Mouse (Mus musculus) forebrain, postnatal 0 days (tissue): ENCODE results near the gene Gm10518. TPM values are rescaled to one million over a fixed set of nuclear protein-coding genes. Genes with fewer than 3 reads are reported as not detected.
"Not testable (repeated sequence)": the region's sequence is repeated elsewhere in the genome, so short reads cannot be mapped to it uniquely, and the experiment has no call there.

Experiments used
- ATAC-seq: fragments of 200-750 bp; cut with Nextera tagmentation; 2 replicates; pipeline ENCODE4 v1.8.0; 2017; ENCODE audit warnings: mild to moderate bottlenecking, moderate library complexity
- DNase-seq: peaks from one replicate; pipeline ENCODE4 v3.0.0-alpha.2; 2015
- H3K27ac ChIP-seq: fragments of 300-500 bp; sonication (generic); 2 replicates; pipeline ENCODE4 v1.5.1; 2014; ENCODE audit warnings: low read depth, mild to moderate bottlenecking, antibody characterized with exemption, low read length, moderate library complexity, mixed read lengths
- H3K27me3 ChIP-seq: fragments of 300-500 bp; sonication (generic); 2 replicates; pipeline ENCODE4 v1.6.1; 2014; ENCODE audit warnings: mild to moderate bottlenecking, low read length, mixed read lengths; ENCODE audit not compliant: insufficient read depth
- H3K36me3 ChIP-seq: fragments of 300-500 bp; sonication (generic); 2 replicates; pipeline ENCODE4 v1.6.1; 2014; ENCODE audit warnings: mild to moderate bottlenecking, moderate library complexity; ENCODE audit not compliant: insufficient read depth
- H3K4me1 ChIP-seq: fragments of 300-500 bp; sonication (generic); 2 replicates; pipeline ENCODE4 v1.6.1; 2014; ENCODE audit warnings: antibody characterized with exemption; ENCODE audit not compliant: insufficient read depth
- H3K4me2 ChIP-seq: fragments of 300-500 bp; sonication (generic); 2 replicates; pipeline ENCODE4 v1.6.1; 2014; ENCODE audit warnings: low read depth, mild to moderate bottlenecking, moderate library complexity
- H3K4me3 ChIP-seq: fragments of 300-500 bp; sonication (generic); 2 replicates; pipeline ENCODE4 v1.5.1; 2014; ENCODE audit warnings: low read depth, low read length, mixed read lengths
- H3K9ac ChIP-seq: fragments of 300-500 bp; sonication (generic); 2 replicates; pipeline ENCODE4 v1.6.1; 2014; ENCODE audit warnings: mild to moderate bottlenecking
- H3K9me3 ChIP-seq: fragments of 300-500 bp; sonication (generic); 2 replicates; pipeline ENCODE4 v1.6.1; 2016; ENCODE audit warnings: low read length
- CTCF ChIP-seq: sonication (generic); IDR thresholded peaks from 2 replicates; pipeline ENCODE4 v1.5.1; 2016; ENCODE audit warnings: antibody characterized with exemption, control low read depth, low read depth
- WGBS: fragments of 180-500 bp; shearing (Covaris S2); extraction: QIAGEN DNeasy Blood & Tissue Kit; methylation state at CpG from one replicate; pipeline ENCODE4 v1.1.7; 2014; 5-methylcytosine and 5-hydroxymethylcytosine counted together
- polyA plus RNA-seq: library from polyadenylated mRNA; unstranded; fragments of >200 nt; fragmentation: Nextera tagmentation; extraction: Ambion mirVana; gene quantifications from 2 replicates; pipeline ENCODE4 v1.2.1, GENCODE M21; 2015
- total RNA-seq: library from RNA; depleted of rRNA; stranded (reverse); fragments of >200 nt; gene quantifications from 2 replicates; pipeline ENCODE4 v1.2.3, GENCODE M21; 2014

Gm10518 gene
- total and polyA plus RNA-seq, 2 experiments from 2014 or later: not detected

DNA sequence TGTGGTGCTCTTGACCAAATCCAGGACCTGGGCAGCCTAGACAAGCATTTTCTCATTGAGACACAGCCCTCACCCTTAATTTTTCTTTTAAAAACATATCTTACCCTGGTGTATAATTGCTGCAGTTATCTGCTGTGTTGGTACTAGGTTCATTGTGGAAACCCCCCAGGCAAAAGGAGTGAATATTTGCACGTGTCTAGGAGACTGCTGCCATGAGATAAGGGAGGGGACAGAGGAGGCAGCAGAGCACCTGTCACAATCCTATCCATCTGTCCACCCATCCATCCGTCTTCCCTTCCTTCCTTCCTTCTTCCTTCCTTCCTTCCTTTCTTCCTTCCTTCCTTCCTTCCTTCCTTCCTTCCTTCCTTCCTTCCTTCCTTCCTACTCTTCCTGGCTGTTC, 10.2 kb downstream of the Gm10518 start:
- H3K9ac ChIP-seq: no peak overlapping the region
- H3K4me2 ChIP-seq: no peak overlapping the region
- DNase-seq: no peak
- no peak overlapping the region for H3K4me3 ChIP-seq
- no peaks in the 10 kb centered on the region; the same call in 1 of the 2 replicates for H3K9me3 ChIP-seq
- no peaks in the 10 kb centered on the region for H3K36me3 ChIP-seq
- 56% methylated on average over 2 of the region's 2 CpGs for WGBS
- no peak overlapping the region for H3K27ac ChIP-seq
- ATAC-seq: no peak
- H3K4me1 ChIP-seq: no peaks in the 10 kb centered on the region
- TF ChIP-seq CTCF: no peak
- no peaks in the 10 kb centered on the region for H3K27me3 ChIP-seq

DNA sequence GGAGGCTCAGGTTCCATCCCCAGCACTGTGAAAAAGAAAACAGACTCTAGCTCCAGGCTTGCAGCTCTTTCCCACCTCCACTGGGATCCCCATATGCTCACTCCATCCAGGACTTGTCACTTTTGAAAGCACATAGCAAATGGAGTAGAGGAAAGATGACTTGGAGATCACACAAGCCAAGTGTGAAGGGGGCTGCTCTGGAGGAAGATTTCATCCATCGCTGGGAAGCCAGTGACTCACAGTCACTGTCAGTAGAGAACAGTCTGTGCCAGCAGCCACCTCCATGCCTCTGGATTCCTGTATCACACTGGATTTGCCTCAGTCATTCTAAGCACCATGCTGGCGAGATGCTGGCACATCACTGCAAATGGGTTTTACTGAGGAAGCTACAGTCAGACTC, 11.4 kb downstream of the Gm10518 start:
- 84% methylated on average over 2 of the region's 2 CpGs for WGBS
- Histone ChIP-seq H3K9ac (no peak overlapping the region), H3K36me3 (no peaks in the 10 kb centered on the region), H3K4me3 (no peak overlapping the region), H3K27me3 (no peaks in the 10 kb centered on the region), H3K4me2 (no peak overlapping the region), H3K27ac (no peak overlapping the region), H3K9me3 (no peaks in the 10 kb centered on the region; the same call in 1 of the 2 replicates), H3K4me1 (no peaks in the 10 kb centered on the region)
- no peak for TF ChIP-seq CTCF
- DNase-seq (no peak), ATAC-seq (no peak)

DNA sequence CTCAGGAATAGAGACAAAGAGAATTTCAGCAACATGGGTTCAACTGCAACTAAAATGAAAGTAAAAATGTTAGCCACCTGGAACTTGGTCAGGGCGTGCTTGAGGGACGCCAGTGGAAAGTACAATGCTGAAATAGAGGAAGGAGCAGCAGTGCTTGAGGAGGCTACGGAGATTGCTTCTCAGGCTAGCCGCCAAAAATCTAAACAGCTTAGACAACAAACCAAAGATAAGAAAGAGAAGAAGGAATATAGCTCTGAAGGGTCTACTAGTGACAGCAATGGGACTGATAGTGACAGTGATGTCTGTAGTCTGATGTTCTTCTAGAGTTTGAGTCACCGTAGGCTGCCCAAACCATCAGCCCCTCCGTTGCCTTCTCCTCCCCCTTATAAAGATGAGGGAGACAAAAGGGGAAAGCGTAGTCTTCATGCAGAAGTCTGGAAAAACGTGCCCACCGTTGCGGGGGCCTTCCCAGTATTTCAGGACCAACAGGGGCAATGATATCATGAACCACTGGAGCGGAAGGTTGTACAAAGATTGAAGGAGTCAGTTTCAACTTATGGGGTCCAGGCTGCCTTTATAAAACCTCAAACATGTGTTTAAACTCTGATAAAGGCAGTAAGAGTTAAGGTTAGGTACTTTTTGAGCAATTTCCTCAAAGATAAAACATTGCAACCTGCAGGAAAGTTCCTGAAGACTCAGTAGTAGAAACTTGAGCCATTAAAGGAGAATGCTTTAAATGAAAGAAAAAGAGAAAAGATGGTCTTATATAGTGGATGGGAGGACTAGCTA, 15.5 kb downstream of the Gm10518 start:
- 92% methylated on average over 11 of the region's 11 CpGs for WGBS
- not testable (repeated sequence) for H3K4me3 ChIP-seq, ATAC-seq, DNase-seq, H3K4me2 ChIP-seq, H3K9me3 ChIP-seq, H3K27me3 ChIP-seq, H3K4me1 ChIP-seq, H3K9ac ChIP-seq, H3K27ac ChIP-seq, H3K36me3 ChIP-seq

DNA sequence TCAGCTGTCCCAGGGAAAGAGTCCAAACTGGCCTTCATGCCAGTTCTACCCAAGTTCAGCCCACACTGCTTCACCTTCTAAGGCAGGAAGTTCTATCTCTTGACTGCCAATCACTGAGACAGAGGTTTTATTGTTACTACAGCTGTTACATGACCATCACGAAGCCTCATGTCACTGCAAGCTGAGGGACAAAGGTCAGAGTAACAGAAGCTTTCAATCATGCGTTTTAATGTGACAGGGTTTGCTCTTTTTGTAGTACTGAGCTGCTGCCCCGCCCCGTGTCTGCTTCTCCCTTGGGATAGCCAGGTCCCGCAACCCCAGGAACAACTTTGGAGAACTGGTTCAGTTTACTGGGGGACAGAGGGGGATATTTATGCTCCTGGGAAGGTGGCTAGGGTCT, 21.4 kb downstream of the Gm10518 start:
- Histone ChIP-seq H3K9me3 (no peaks in the 10 kb centered on the region), H3K36me3 (no peaks in the 10 kb centered on the region), H3K9ac (no peak overlapping the region), H3K4me2 (no peak overlapping the region), H3K27ac (no peak overlapping the region), H3K4me3 (no peak overlapping the region), H3K4me1 (no peaks in the 10 kb centered on the region), H3K27me3 (no peaks in the 10 kb centered on the region)
- DNase-seq: no peak
- no peak for TF ChIP-seq CTCF
- 79% methylated on average over 5 of the region's 5 CpGs for WGBS
- ATAC-seq: no peak

DNA sequence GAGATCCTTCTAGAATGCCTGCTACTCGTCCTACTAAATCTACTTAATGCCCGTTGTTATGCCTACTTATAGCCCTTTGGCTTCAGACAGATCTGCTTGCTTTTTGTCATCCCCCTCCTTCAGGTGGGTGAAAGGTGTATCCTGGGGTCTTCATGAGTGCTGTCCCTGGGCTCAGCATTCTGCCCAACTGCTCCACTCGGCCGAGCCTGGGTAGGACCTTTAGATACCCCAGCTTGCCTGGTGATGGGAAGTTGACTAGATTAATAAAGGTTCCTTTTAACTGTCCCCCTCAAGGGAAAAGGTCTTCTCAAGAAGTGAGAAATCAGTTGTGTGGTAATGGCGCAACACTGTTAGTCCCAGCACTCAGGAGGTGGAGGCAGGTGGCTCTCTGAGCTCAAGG, 24.9 kb downstream of the Gm10518 start:
- H3K36me3 ChIP-seq: no peaks in the 10 kb centered on the region
- no peak overlapping the region for H3K4me2 ChIP-seq
- no peaks in the 10 kb centered on the region for H3K27me3 ChIP-seq
- TF ChIP-seq CTCF: no peak
- H3K9ac ChIP-seq: no peak overlapping the region
- no peak overlapping the region for H3K27ac ChIP-seq
- no peak for DNase-seq
- 90% methylated on average over 5 of the region's 5 CpGs for WGBS
- no peak for ATAC-seq
- no peaks in the 10 kb centered on the region for H3K9me3 ChIP-seq
- H3K4me1 ChIP-seq: no peaks in the 10 kb centered on the region
- H3K4me3 ChIP-seq: no peak overlapping the region

DNA sequence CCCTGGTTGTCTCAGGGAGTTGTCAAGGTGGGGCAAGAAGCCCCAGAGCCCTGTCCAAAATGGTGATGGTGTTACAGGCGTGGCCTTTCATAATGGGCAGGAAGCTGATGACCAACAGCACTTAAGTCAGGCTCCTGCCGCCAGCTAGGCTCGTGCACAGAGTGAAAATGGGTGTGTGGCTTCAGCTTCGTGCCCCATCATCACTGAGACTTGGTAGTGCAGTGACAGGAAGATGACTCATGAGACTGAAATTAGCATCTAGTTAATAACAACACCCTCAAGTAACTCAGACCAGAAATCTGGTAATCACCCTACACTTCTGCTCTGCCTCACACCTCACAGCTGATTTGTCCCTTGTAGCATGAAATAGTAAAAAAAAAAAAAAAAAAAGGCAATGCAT, 25.7 kb downstream of the Gm10518 start:
- Histone ChIP-seq H3K9me3 (no peaks in the 10 kb centered on the region), H3K4me1 (no peaks in the 10 kb centered on the region), H3K4me3 (no peak overlapping the region), H3K27me3 (no peaks in the 10 kb centered on the region), H3K4me2 (no peak overlapping the region), H3K27ac (no peak overlapping the region), H3K9ac (no peak overlapping the region), H3K36me3 (no peaks in the 10 kb centered on the region)
- ATAC-seq (no peak), DNase-seq (no peak)
- WGBS: 83% methylated on average over 4 of the region's 4 CpGs
- no peak for TF ChIP-seq CTCF

DNA sequence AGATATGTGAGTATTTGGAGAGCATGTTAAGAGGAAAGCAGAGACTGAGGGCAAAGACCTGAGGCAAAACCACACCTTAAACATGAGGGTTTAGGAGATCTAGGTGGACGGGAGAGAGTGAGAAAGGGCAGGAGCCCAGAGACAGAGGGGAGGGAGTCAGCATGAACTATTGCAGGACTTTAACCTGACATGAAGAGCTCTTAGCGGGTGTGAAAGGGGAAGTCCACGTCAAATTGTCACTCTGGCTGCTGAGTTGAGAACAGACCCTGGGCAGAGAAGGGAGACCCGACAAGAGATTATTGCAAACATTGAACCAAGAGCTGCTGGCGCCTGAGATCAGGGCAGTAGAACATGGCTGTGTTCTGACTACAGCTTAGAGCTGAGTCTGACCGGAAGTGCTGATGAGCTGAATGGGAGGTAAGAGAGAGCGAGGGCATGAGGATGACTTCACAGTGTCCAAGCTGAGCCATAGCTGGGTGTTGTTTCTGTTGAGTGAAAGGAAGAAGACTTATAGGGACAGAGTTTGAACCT, 29.6 kb downstream of the Gm10518 start:
- TF ChIP-seq CTCF: no peak
- no peaks in the 10 kb centered on the region for H3K9me3 ChIP-seq
- no peak overlapping the region for H3K9ac ChIP-seq
- H3K4me3 ChIP-seq: no peak overlapping the region
- no peak for DNase-seq
- no peaks in the 10 kb centered on the region for H3K36me3 ChIP-seq
- H3K4me2 ChIP-seq: no peak overlapping the region
- H3K27ac ChIP-seq: no peak overlapping the region
- H3K27me3 ChIP-seq: no peaks in the 10 kb centered on the region
- 81% methylated on average over 7 of the region's 7 CpGs for WGBS
- no peaks in the 10 kb centered on the region for H3K4me1 ChIP-seq
- ATAC-seq: no peak
